Mouse (Mus musculus) megakaryocyte, embryonic 14.5 days (primary cell): Measurements from ENCODE around the gene Gm9508.

Experiments used
- FLI1 ChIP-seq: IDR thresholded peaks from 2 replicates; pipeline ENCODE4 v1.6.1; 2012; ENCODE audit warnings: low read length, inconsistent platforms, mixed read lengths
- GATA1 ChIP-seq: IDR thresholded peaks from 3 replicates; pipeline ENCODE4 v1.6.1; 2012; ENCODE audit warnings: mixed read lengths, low read length, inconsistent platforms, borderline replicate concordance

GRCm38 (mm10) chr10:77663949-77664665, 32.9 kb downstream of the Gm9508 start:
- TF ChIP-seq GATA1 (no peak), FLI1 (no peak)
